Mouse (Mus musculus): ENCODE measurements around the gene Polr2m.

Polr2m gene

GRCm38 (mm10) chr9:71485475-71486094, at the start of gene Polr2m:
TSS of gene Polr2m (minus strand) at chr9:71485935.
- TF ChIP-seq POU5F1 (IDR thresholded peaks at IDR 0.05; ENCODE audit: borderline replicate concordance, low read length) (no peak), NANOG (IDR thresholded peaks at IDR 0.05; ENCODE audit: borderline replicate concordance, low read length) (no peak), CTCF (conservative IDR thresholded peaks at IDR 0.05; ENCODE audit: low read length) (no peak)
- Histone ChIP-seq H3K4me3 (replicated peaks; ENCODE audit: low read length) (peak within 1 kb of the TSS; percentile 93), H3K36me3 (ENCODE audit: insufficient read depth, low read length) (peaks cover 37% of the 10 kb centered on the region), H3K27me3 (ENCODE audit: insufficient read depth, low read length) (no peaks in the 10 kb centered on the region), H3K9me3 (ENCODE audit: low read length) (peaks cover 36% of the 10 kb centered on the region), H3K4me1 (replicated peaks; ENCODE audit: low read depth, low read length) (peaks cover 46% of the 10 kb centered on the region)

- peaks cover 4% of the 10 kb centered on the region; the same call in 1 of the 2 replicates for H3K4me1 ChIP-seq (replicated peaks; ENCODE audit: low read depth, low read length)
- H3K4me3 ChIP-seq (replicated peaks; ENCODE audit: low read length), result no peak overlapping the region
- TF ChIP-seq NANOG (IDR thresholded peaks at IDR 0.05; ENCODE audit: borderline replicate concordance, low read length) (no peak), CTCF (conservative IDR thresholded peaks at IDR 0.05; ENCODE audit: low read length) (no peak), POU5F1 (IDR thresholded peaks at IDR 0.05; ENCODE audit: borderline replicate concordance, low read length) (no peak)
- no peaks in the 10 kb centered on the region for H3K36me3 ChIP-seq (ENCODE audit: insufficient read depth, low read length)
- no peaks in the 10 kb centered on the region for H3K9me3 ChIP-seq (ENCODE audit: low read length)
- H3K27me3 ChIP-seq (ENCODE audit: insufficient read depth, low read length), result peaks cover 5% of the 10 kb centered on the region; the same call in 1 of the 2 replicates
Measured at GRCm38 (mm10) chr9:71535036-71535435, 49.3 kb upstream of the Polr2m start.

- H3K36me3 ChIP-seq (ENCODE audit: insufficient read depth, low read length), result no peaks in the 10 kb centered on the region
- H3K9me3 ChIP-seq (ENCODE audit: low read length), result no peaks in the 10 kb centered on the region
- H3K4me3 ChIP-seq (replicated peaks; ENCODE audit: low read length), result no peak overlapping the region
- no peak for TF ChIP-seq NANOG (IDR thresholded peaks at IDR 0.05; ENCODE audit: borderline replicate concordance, low read length)
- TF ChIP-seq POU5F1 (IDR thresholded peaks at IDR 0.05; ENCODE audit: borderline replicate concordance, low read length), result no peak
- TF ChIP-seq CTCF (conservative IDR thresholded peaks at IDR 0.05; ENCODE audit: low read length), result peak; percentile 94
- H3K4me1 ChIP-seq (replicated peaks; ENCODE audit: low read depth, low read length), result peaks cover 4% of the 10 kb centered on the region; the same call in 1 of the 2 replicates
- H3K27me3 ChIP-seq (ENCODE audit: insufficient read depth, low read length), result no peaks in the 10 kb centered on the region
Measured at GRCm38 (mm10) chr9:71529960-71530359, 44.2 kb upstream of the Polr2m start.

GRCm38 (mm10) chr9:71527438-71527837, 41.7 kb upstream of the Polr2m start:
- H3K27me3 ChIP-seq (ENCODE audit: insufficient read depth, low read length), result 0 out of 2 replicates have a peak, but pooled peaks cover 3% of the 10 kb centered on the region
- H3K4me3 ChIP-seq (replicated peaks; ENCODE audit: low read length), result no peak overlapping the region
- no peaks in the 10 kb centered on the region for H3K9me3 ChIP-seq (ENCODE audit: low read length)
- TF ChIP-seq POU5F1 (IDR thresholded peaks at IDR 0.05; ENCODE audit: borderline replicate concordance, low read length), result no peak
- no peak for TF ChIP-seq CTCF (conservative IDR thresholded peaks at IDR 0.05; ENCODE audit: low read length)
- TF ChIP-seq NANOG (IDR thresholded peaks at IDR 0.05; ENCODE audit: borderline replicate concordance, low read length), result no peak
- H3K36me3 ChIP-seq (ENCODE audit: insufficient read depth, low read length), result no peaks in the 10 kb centered on the region
- 0 out of 2 replicates have a peak, but pooled peaks cover 3% of the 10 kb centered on the region for H3K4me1 ChIP-seq (replicated peaks; ENCODE audit: low read depth, low read length)

- TF ChIP-seq POU5F1 (IDR thresholded peaks at IDR 0.05; ENCODE audit: borderline replicate concordance, low read length) (no peak), NANOG (IDR thresholded peaks at IDR 0.05; ENCODE audit: borderline replicate concordance, low read length) (no peak), CTCF (conservative IDR thresholded peaks at IDR 0.05; ENCODE audit: low read length) (no peak)
- H3K4me1 ChIP-seq (replicated peaks; ENCODE audit: low read depth, low read length), result no peaks in the 10 kb centered on the region
- no peaks in the 10 kb centered on the region for H3K9me3 ChIP-seq (ENCODE audit: low read length)
- no peak overlapping the region for H3K4me3 ChIP-seq (replicated peaks; ENCODE audit: low read length)
- H3K27me3 ChIP-seq (ENCODE audit: insufficient read depth, low read length), result 0 out of 2 replicates have a peak, but pooled peaks cover 3% of the 10 kb centered on the region
- no peaks in the 10 kb centered on the region for H3K36me3 ChIP-seq (ENCODE audit: insufficient read depth, low read length)
Measured at GRCm38 (mm10) chr9:71523901-71524300, 38.2 kb upstream of the Polr2m start.

GRCm38 (mm10) chr9:71519836-71520235, 34.1 kb upstream of the Polr2m start:
- H3K9me3 ChIP-seq (ENCODE audit: low read length), result no peaks in the 10 kb centered on the region
- 0 out of 2 replicates have a peak, but pooled peaks cover 3% of the 10 kb centered on the region for H3K27me3 ChIP-seq (ENCODE audit: insufficient read depth, low read length)
- H3K4me3 ChIP-seq (replicated peaks; ENCODE audit: low read length), result no peak overlapping the region
- H3K36me3 ChIP-seq (ENCODE audit: insufficient read depth, low read length), result no peaks in the 10 kb centered on the region
- TF ChIP-seq CTCF (conservative IDR thresholded peaks at IDR 0.05; ENCODE audit: low read length) (no peak), NANOG (IDR thresholded peaks at IDR 0.05; ENCODE audit: borderline replicate concordance, low read length) (no peak)
- H3K4me1 ChIP-seq (replicated peaks; ENCODE audit: low read depth, low read length), result no peaks in the 10 kb centered on the region

GRCm38 (mm10) chr9:71517487-71517886, 31.8 kb upstream of the Polr2m start:
- Histone ChIP-seq H3K4me1 (replicated peaks; ENCODE audit: low read depth, low read length) (0 out of 2 replicates have a peak, but pooled peaks cover 1% of the 10 kb centered on the region), H3K36me3 (ENCODE audit: insufficient read depth, low read length) (no peaks in the 10 kb centered on the region), H3K27me3 (ENCODE audit: insufficient read depth, low read length) (no peaks in the 10 kb centered on the region), H3K4me3 (replicated peaks; ENCODE audit: low read length) (no peak overlapping the region), H3K9me3 (ENCODE audit: low read length) (no peaks in the 10 kb centered on the region)
- TF ChIP-seq CTCF (conservative IDR thresholded peaks at IDR 0.05; ENCODE audit: low read length), result no peak
- TF ChIP-seq POU5F1 (IDR thresholded peaks at IDR 0.05; ENCODE audit: borderline replicate concordance, low read length), result no peak
- TF ChIP-seq NANOG (IDR thresholded peaks at IDR 0.05; ENCODE audit: borderline replicate concordance, low read length), result no peak

- peak; percentile 55 for TF ChIP-seq CTCF (conservative IDR thresholded peaks at IDR 0.05; ENCODE audit: low read length)
- TF ChIP-seq NANOG (IDR thresholded peaks at IDR 0.05; ENCODE audit: borderline replicate concordance, low read length), result no peak
- no peak for TF ChIP-seq POU5F1 (IDR thresholded peaks at IDR 0.05; ENCODE audit: borderline replicate concordance, low read length)
- no peaks in the 10 kb centered on the region for H3K9me3 ChIP-seq (ENCODE audit: low read length)
- no peaks in the 10 kb centered on the region for H3K27me3 ChIP-seq (ENCODE audit: insufficient read depth, low read length)
- H3K36me3 ChIP-seq (ENCODE audit: insufficient read depth, low read length), result no peaks in the 10 kb centered on the region
- H3K4me3 ChIP-seq (replicated peaks; ENCODE audit: low read length), result no peak overlapping the region
- peaks cover 12% of the 10 kb centered on the region for H3K4me1 ChIP-seq (replicated peaks; ENCODE audit: low read depth, low read length)
Measured at GRCm38 (mm10) chr9:71515862-71516261, 30.1 kb upstream of the Polr2m start.

Data from E14TG2a.4 (cell line).